Mouse (Mus musculus) left cerebral cortex, adult 18-20 months (tissue): ENCODE data around the gene Mxi1. TPM values are rescaled to one million over a fixed set of nuclear protein-coding genes. Genes with fewer than 3 reads are reported as not detected.

Experiments
- DNase-seq, 2 experiments: peaks; one replicate each; pipeline ENCODE4 v3.0.0; 2021 to 2022; ENCODE audit warnings: low spot score in 2 of 2, mixed read lengths in 1 of 2
- total RNA-seq, 2 experiments: library from RNA; stranded (reverse); gene quantifications; 2 replicates each; pipeline ENCODE4 v1.2.3; 2021

The Mxi1 gene
- total RNA-seq, 2 experiments from 2014 or later = 76.1 to 89.7 TPM

- peak in 1 of 2 experiments; percentile 47 for DNase-seq
These were observed 50.1 kb downstream of the Mxi1 start for GRCm38 (mm10) chr19:53360265-53360958.

GRCm38 (mm10) chr19:53362967-53363366 lies 52.6 kb downstream of the Mxi1 start:
- no peak for DNase-seq

DNA sequence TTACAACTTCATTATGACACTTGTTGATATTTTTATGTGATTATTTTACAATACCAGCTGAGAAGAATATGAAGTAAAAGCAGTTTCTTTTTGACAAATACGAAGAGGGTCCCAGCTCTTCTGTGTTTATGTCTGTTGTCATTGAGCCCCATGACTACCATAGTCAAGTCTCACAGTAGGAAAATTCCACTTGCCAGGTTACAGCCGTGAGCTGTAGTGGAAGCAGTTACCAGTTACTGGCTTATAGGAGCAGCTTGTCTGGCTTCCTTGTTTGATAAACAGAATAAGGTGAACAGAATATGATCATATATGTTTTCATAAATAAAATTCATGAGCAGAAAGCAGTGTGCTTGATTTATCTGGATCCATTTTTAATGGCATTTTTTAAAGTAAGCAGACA lies 54.2 kb downstream of the Mxi1 start:
- DNase-seq = no peak

DNA sequence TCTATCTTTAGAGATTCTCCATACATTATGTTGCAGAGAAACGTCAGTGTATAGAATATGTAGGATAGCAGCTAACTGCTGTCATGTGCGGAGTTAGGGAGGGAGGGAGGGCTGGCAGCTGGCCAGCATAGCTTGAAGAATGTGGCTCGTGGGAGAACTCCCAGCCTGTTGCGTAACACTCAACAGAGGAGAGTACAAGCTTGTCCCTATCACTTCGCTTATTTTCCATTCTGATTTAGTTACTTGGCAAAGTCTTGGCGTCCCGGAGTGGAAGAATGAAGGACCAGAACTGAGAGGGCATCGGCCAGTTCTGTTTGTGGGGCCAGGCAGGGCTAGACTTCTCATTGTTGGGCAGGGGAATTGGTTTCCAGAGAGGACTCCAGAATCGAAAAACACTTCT lies 54.6 kb downstream of the Mxi1 start:
- peak; percentile 69 for DNase-seq

DNA sequence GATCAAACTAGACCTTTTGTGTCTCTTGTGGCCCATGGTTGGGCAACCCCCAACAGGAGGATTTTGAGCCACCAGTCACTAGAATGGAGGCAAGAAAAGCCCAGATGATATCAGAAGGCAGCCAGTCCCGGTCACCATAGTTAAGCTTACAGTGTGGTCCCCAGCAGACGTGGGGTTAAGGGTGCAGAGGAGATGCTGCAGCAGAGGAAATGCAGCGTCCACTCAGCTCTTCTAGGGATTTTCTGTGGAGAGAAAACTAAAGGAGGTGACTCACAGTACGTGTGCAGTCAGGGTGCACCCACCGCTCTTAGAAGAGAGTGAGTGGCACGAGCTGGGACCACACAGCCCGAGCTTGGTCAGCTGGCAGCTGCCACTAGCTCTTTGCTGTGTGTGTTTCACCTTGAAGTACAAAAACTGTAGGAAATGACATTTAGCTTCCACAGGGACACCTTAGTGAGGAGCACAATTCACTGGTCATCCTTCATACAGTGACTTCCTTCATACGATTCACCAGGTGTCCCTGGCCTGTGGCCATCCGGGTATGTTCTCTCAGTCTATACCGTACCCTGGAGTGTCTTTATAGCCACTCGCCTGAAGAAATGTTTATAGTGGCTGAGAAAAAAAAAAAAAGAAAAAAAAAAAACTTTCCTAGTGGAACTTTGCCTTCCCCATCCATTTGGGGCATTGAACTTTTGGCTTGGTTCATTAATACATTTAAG lies 55.9 kb downstream of the Mxi1 start:
- DNase-seq = no peak

GRCm38 (mm10) chr19:53366881-53367280 lies 56.6 kb downstream of the Mxi1 start:
- no peak for DNase-seq

DNA sequence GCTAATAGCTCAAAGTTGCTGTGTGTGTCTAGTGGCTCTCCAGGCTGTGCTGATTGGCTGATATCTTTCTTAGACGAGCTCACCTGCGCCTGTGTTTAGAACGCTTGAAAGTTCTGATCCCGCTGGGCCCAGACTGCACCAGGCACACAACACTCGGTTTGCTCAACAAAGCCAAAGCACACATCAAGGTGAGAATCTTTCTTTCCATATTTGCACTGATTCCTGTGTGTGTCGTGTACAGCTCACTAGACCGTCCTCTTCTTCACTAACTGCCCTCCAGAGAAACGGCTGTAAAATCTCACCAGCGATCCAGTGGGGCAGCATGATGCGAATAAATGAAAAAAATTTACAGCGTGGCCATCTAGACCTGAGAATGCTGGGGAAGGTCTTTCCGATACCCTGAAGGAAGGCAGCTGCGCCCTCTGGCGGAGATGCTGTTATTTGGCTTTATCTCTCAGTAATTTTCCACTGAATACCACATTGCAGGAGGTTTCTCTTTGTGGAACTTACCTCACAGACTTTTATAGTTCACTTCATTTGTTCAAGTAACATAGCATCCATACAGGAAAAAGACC lies 59.2 kb downstream of the Mxi1 start:
- DNase-seq = peak; percentile 81 to 85

DNA sequence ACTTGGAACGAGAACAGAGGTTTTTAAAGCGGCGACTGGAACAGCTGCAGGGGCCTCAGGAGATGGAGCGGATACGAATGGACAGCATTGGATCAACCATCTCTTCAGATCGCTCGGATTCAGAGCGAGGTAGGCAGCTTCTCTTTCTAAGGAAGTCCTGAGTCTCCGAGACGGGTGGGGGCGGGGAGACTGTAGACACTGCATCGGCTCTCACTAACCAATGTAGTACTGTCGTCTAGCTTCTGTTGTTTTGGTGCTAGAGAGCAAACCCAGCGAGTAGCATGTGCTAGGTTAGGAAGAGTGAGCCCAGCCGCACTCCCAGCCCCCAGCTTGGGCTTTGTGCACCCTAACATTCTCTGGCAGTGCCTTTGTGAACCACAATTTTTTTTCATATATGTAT lies 59.9 kb downstream of the Mxi1 start:
- no peak for DNase-seq

GRCm38 (mm10) chr19:53371666-53372065 lies 61.3 kb downstream of the Mxi1 start, which contains the start of gene Gm10197:
Gene Gm10197, minus strand, starts transcription at chr19:53371766.
- DNase-seq = no peak

- DNase-seq = no peak
These were observed 63.3 kb downstream of the Mxi1 start for GRCm38 (mm10) chr19:53373570-53373969.

DNA sequence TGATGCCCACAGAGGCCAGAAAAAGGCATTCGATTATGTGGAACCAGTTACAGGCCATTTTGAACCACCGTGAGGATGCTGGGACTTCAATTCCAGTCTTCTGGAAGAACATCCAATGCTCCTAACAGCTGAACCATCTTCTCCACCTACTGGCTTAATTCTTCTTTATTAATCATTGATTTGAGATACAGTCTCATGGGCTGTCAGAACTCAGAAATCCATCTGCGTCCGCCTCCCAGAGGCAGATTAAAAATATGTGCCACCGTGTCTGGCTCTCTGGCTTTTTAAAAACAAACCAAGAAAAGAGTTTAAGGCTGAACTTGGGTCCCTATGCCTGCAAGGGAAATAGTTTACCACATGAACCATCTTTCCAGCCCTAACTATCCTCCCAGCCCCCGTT lies 65.0 kb downstream of the Mxi1 start:
- DNase-seq = no peak

DNA sequence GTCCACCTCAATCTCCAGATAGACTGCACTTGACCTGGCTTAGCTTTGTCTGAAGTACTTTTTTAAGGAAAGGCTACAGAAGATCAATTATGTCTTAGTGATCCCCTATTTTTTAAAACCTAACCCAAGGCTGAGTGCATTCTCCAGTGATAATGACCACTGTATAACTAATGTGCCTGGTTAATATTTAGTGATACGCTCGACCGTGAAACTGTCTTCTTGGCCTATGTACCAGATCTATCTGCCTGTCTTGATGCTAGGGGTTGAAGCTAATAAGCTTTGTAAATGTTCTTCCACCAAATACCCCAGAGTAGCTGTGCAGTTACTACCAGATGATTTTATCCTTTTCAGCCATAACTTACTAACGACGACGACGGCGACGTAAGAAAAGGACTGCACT lies 65.5 kb downstream of the Mxi1 start:
- DNase-seq = no peak

GRCm38 (mm10) chr19:53377652-53378051 lies 67.3 kb downstream of the Mxi1 start:
- DNase-seq = no peak

DNA sequence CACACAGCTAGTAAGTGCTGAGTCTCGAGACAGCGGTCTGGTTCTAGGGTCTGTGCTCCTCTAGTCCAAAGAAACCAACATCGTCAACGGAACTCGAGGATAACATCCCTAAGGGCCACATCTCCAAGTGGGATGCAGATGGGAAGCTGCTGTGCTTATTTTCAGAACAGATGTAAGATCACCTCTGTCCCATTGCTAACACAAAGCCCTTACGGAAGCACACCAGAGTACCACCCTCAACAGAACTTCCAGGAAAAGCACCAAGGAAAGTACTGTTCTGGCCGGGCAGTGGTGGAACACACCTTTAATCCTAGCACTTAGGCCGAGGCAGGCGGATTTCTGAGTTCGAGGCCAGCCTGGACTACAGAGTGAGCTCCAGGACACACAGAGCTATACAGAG lies 68.1 kb downstream of the Mxi1 start:
- DNase-seq = no peak

GRCm38 (mm10) chr19:53383336-53383735 lies 73.0 kb downstream of the Mxi1 start:
- DNase-seq = no peak

GRCm38 (mm10) chr19:53389417-53389816 lies 79.1 kb downstream of the Mxi1 start:
- no peak for DNase-seq

GRCm38 (mm10) chr19:53389851-53390431 lies 79.6 kb downstream of the Mxi1 start:
- DNase-seq = peak in 1 of 2 experiments; percentile 39

DNA sequence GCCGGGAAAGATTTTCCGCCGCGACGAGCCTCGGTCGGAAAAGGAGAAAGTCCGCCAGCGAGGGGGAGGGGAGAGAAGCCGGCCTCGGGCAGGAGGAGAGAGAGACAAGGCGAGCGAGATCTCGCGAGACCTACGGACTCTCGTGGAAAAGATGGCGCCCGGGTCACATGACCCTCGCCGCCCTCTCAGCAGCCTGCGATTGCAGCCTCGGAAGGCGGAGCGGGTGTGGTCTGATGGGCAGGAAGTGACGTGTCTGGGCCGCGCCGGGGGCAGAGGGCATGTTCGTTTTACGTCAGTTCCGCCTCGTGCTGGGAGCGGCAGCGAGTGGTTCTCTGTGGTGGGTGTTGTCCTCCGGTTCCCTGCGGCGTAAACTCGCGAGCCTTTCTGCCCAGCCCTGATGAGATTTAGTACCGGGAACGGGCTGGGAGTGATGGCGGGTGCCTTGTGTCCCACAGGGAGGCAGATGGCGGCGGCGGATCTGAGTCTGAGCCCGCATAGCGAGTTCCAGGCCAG lies 80.2 kb downstream of the Mxi1 start, which contains the start of gene Smndc1:
Gene Smndc1, minus strand, starts transcription at position 84 of the 513 bp plus-strand sequence.
- DNase-seq = peak; percentile 100

- DNase-seq = no peak
These were observed 81.1 kb downstream of the Mxi1 start for GRCm38 (mm10) chr19:53391386-53391785.

DNA sequence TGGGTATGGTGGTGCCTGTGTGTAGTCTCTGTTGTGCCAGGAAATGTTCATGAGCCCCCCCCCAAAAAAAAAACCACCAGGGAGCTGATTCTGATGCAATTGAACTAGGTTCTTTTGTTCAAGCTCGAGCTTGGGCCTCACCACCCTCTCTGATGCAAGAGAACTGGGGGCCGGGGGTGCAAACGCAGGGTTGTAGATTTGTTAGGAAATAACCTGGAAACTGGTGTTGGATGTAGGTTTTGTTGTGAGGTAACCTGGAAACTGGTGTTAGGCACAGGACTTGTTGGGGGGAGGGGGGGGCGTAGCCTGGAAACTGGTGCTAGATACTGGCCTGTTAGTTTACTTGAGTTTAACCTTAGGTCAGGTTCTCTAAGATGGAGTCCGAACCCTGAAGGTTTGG lies 81.5 kb downstream of the Mxi1 start:
- no peak for DNase-seq

- DNase-seq = no peak
These were observed 82.5 kb downstream of the Mxi1 start for GRCm38 (mm10) chr19:53392781-53393343.
